Mouse (Mus musculus) ES-Bruce4 (cell line): Measurements from ENCODE around the gene Ctnna3.

ENCODE experiments used
- CTCF ChIP-seq: IDR thresholded peaks from one replicate; pipeline ENCODE4 v1.8.1; 2011; ENCODE audit warnings: low read depth, low read length
- POLR2A ChIP-seq: IDR thresholded peaks from one replicate; pipeline ENCODE4 v1.8.1; 2011; ENCODE audit warnings: low read length; ENCODE audit not compliant: insufficient read depth

GRCm38 (mm10) chr10:64130397-64131150, 700.7 kb downstream of the Ctnna3 start:
- no peak for TF ChIP-seq CTCF
- TF ChIP-seq POLR2A = no peak
